Mouse (Mus musculus): ENCODE data around the gene Lin7b.

DNA sequence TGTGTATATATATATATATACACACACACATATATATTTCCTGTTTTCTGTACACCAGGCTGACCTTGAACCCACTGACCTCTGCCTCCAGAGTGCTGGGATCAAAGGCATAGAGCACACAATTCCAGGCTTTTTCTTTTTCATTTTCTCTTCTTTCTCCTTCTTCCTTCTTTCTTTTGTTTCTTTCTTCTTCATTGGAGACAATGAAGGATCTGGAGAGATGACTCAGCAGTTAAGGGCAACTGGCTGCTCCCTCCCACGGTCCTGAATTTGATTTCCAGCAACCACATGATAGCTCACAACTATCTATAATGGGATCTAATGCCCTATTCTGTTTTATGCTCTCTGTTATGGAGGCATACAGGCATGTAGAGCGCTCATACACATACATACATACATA, 26.4 kb upstream of the Lin7b start:
- TF ChIP-seq POLR2A (IDR thresholded peaks at IDR 0.05; ENCODE audit: low read depth, low read length) (no peak), CTCF (IDR thresholded peaks at IDR 0.05; ENCODE audit: extremely low read depth, insufficient read depth, insufficient read length, insufficient replicate concordance) (no peak)
